Mouse (Mus musculus) heart, embryonic 14.5 days (tissue): ENCODE data around the gene Usp47. TPM values are rescaled to one million over a fixed set of nuclear protein-coding genes. Genes with fewer than 3 reads are reported as not detected.

Source experiments
- ATAC-seq: fragments of 200-750 bp; cut with Nextera tagmentation; 2 replicates; pipeline ENCODE4 v1.8.0; 2017; ENCODE audit warnings: low read depth, moderate TSS enrichment; ENCODE audit not compliant: insufficient number of reproducible peaks, insufficient read depth, low FRiP score
- H3K27ac ChIP-seq, 2 experiments: fragments of 200-500 bp in 1 of 2; fragments of 300-500 bp in 1 of 2; sonication (generic) in 1 of 2; replicated peaks in 1 of 2; 2 replicates each; pipeline ENCODE4 v1.5.1; 2012 to 2014; ENCODE audit warnings: low read depth in 2 of 2, low read length in 2 of 2, control low read depth in 1 of 2, mild to moderate bottlenecking in 1 of 2, mixed read lengths in 1 of 2; ENCODE audit not compliant: control insufficient read depth in 1 of 2, insufficient read depth in 1 of 2
- H3K27me3 ChIP-seq: fragments of 300-500 bp; sonication (generic); 2 replicates; pipeline ENCODE4 v1.6.1; 2014; ENCODE audit warnings: mild to moderate bottlenecking, low read length, control low read depth; ENCODE audit not compliant: control insufficient read depth, insufficient read depth
- H3K36me3 ChIP-seq: fragments of 300-500 bp; sonication (generic); 2 replicates; pipeline ENCODE4 v1.6.1; 2014; ENCODE audit warnings: mild to moderate bottlenecking, control low read depth, low read length, mixed read lengths; ENCODE audit not compliant: control insufficient read depth, insufficient read depth
- H3K4me1 ChIP-seq, 2 experiments: fragments of 200-500 bp in 1 of 2; fragments of 300-500 bp in 1 of 2; sonication (generic) in 1 of 2; 2 replicates each; pipeline ENCODE4 v1.6.1; 2012 to 2014; ENCODE audit warnings: low read length in 2 of 2, control low read depth in 1 of 2, mixed read lengths in 1 of 2; ENCODE audit not compliant: control insufficient read depth in 2 of 2, insufficient read depth in 2 of 2
- H3K4me2 ChIP-seq: fragments of 300-500 bp; sonication (generic); 2 replicates; pipeline ENCODE4 v1.6.1; 2014; ENCODE audit warnings: mild to moderate bottlenecking, low read length
- H3K4me3 ChIP-seq, 2 experiments: fragments of 200-500 bp in 1 of 2; fragments of 300-500 bp in 1 of 2; sonication (generic) in 1 of 2; 2 replicates each; pipeline ENCODE4 v1.5.1; 2012 to 2014; ENCODE audit warnings: low read length in 2 of 2, mild to moderate bottlenecking in 2 of 2, control low read depth in 1 of 2, low read depth in 1 of 2, moderate library complexity in 1 of 2; ENCODE audit not compliant: control insufficient read depth in 1 of 2, insufficient read depth in 1 of 2
- H3K9ac ChIP-seq: fragments of 300-500 bp; sonication (generic); 2 replicates; pipeline ENCODE4 v1.6.1; 2014; ENCODE audit warnings: mild to moderate bottlenecking, low read length
- H3K9me3 ChIP-seq: fragments of 300-500 bp; sonication (generic); 2 replicates; pipeline ENCODE4 v1.6.1; 2016; ENCODE audit warnings: low read length, control low read depth; ENCODE audit not compliant: control insufficient read depth
- whole genome bisulfite sequencing: fragments of 180-500 bp; shearing (Covaris S2); extraction: QIAGEN DNeasy Blood & Tissue Kit; methylation state at CpG from one replicate; pipeline ENCODE4 v1.1.7; 2014; 5-methylcytosine and 5-hydroxymethylcytosine counted together
- polyA plus RNA-seq: library from polyadenylated mRNA; unstranded; fragments of >200 nt; fragmentation: Nextera tagmentation; extraction: Ambion mirVana; gene quantifications from 2 replicates; pipeline ENCODE4 v1.2.1, GENCODE M21; 2014

Usp47 gene
- polyA plus RNA-seq, 1 experiment from 2014 or later: 77.7 TPM

DNA sequence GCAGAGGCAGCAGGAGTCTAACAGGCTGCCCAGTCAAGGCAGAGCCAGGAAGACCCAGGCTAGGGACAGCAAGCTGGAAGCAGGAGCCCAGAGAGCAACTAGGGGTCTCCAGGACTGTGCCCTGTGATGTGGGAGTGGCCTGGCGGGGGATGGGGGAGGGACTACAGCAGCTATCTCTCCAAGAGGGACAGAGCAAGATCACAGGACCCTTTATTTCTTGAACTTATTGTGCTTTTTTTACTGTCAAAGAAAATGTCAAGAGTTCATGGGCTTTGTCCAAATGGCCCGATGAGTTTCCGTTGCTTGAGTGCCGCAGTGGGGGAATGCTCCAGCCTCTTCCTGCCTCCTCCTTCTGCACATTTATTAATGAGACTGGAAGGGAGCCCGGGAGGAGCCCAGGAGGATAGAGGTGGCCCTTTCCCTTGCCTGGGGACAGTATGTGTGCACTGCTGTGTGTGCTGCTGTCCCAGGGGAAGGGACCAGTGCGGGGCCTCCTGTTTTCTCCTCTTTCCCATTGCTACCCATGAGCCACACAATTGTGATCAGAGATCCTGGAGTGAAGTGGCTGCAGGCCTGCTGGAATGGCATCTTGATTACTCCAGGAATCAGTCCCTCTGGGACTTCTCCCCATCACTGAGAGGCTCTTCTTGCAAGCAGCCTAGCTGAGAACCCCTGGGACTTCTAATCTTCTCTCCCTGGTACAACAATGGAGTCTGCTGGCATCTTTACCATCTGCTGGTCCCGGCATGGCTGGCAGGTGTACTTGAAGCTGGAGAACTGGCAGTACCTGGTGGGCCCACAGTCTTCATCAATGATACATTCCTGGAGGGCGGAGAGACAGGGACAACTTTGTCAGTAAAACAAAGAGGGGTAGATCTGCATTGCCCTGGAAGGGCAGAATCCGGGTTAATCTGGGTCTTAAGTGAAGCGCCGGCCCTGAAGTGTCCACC lies 97.8 kb downstream of the Usp47 start:
- no peak overlapping the region for H3K27ac ChIP-seq
- H3K9me3 ChIP-seq: no peaks in the 10 kb centered on the region
- H3K4me3 ChIP-seq: no peak overlapping the region
- WGBS: 69% methylated on average over 11 of the region's 11 CpGs
- H3K27me3 ChIP-seq: no peaks in the 10 kb centered on the region
- peaks cover 18% of the 10 kb centered on the region; the same call in 1 of the 2 replicates for H3K36me3 ChIP-seq
- H3K4me2 ChIP-seq: no peak overlapping the region
- no peak for ATAC-seq
- H3K4me1 ChIP-seq: peaks cover 18 to 28% of the 10 kb centered on the region in 2 experiments
- H3K9ac ChIP-seq: peak overlapping the region; percentile 17; the same call in 1 of the 2 replicates

GRCm38 (mm10) chr7:112121866-112122500 lies 98.7 kb downstream of the Usp47 start:
- Histone ChIP-seq H3K36me3 (peaks cover 18% of the 10 kb centered on the region; the same call in 1 of the 2 replicates), H3K9me3 (no peaks in the 10 kb centered on the region), H3K4me3 (no peak overlapping the region), H3K9ac (no peak overlapping the region), H3K4me2 (no peak overlapping the region), H3K27ac (0 out of 4 replicates have a peak overlapping the region, but pooled peaks of 1 of the 2 experiments have one; percentile 8), H3K4me1 (peaks cover 26 to 34% of the 10 kb centered on the region in 2 experiments), H3K27me3 (no peaks in the 10 kb centered on the region)
- 59% methylated on average over 11 of the region's 11 CpGs for WGBS
- ATAC-seq: no peak

DNA sequence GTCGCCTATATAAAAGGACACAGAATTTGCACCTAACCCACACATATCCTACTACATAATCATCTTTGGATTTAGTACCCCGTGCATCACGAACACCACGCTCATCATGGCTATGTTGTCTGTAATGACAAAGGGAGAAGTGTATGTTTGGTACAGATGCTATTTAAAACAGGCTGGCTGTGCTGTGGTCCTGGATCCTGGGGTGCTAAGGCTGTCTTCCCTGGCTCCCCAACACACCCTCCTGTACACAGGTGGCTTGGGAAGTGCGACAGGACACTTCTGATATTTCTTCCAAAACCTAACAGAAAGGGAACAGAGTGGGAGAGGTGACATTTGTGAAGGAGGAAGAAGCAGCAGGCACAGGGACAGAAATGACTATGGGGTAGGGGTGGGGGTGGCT lies 100.3 kb downstream of the Usp47 start:
- ATAC-seq: no peak
- WGBS: 91% methylated on average over 5 of the region's 5 CpGs
- Histone ChIP-seq H3K4me1 (peaks cover 41 to 47% of the 10 kb centered on the region in 2 experiments), H3K9me3 (no peaks in the 10 kb centered on the region), H3K4me3 (no peak overlapping the region), H3K27ac (no peak overlapping the region), H3K36me3 (peaks cover 11% of the 10 kb centered on the region; the same call in 1 of the 2 replicates), H3K4me2 (no peak overlapping the region), H3K27me3 (no peaks in the 10 kb centered on the region), H3K9ac (no peak overlapping the region)

DNA sequence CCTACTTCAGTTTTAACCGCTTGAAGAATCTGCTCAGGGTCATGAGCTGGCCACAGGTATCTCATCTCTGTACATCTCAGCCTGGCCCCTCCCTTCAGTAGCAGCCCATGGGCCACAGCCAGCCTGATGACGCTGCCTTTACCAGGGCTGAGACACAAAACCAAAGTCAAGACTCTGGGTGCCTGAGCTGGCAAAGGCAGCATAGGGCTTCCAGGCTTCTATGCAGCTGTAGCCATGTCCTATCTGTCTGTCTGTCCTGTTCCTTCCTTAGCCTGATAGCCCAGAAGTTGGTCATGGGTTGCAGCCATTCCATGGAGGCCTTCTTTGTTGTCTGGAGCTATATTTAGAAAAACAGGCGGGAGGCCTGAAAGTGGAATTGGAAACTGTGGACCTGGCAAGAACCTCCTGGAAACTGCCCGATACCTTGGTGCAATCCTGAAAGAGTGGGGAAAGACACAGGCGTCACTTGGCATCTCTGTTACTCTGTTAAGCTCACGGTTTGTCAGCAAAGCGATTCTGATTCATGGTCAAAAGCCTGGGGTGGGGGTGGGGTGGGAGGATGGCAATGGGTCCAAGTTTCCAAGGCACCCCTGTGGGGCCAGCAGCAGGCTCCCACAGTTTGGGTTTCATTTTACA lies 102.4 kb downstream of the Usp47 start:
- H3K4me3 ChIP-seq: no peak overlapping the region
- H3K9ac ChIP-seq: no peak overlapping the region
- peaks cover 61 to 64% of the 10 kb centered on the region in 2 experiments for H3K4me1 ChIP-seq
- H3K27ac ChIP-seq: peak overlapping the region; percentile 81 to 87
- WGBS: 51% methylated on average over 7 of the region's 7 CpGs
- no peaks in the 10 kb centered on the region for H3K27me3 ChIP-seq
- no peaks in the 10 kb centered on the region for H3K9me3 ChIP-seq
- H3K4me2 ChIP-seq: no peak overlapping the region
- no peak for ATAC-seq
- peaks cover under 1% of the 10 kb centered on the region; the same call in 1 of the 2 replicates for H3K36me3 ChIP-seq

DNA sequence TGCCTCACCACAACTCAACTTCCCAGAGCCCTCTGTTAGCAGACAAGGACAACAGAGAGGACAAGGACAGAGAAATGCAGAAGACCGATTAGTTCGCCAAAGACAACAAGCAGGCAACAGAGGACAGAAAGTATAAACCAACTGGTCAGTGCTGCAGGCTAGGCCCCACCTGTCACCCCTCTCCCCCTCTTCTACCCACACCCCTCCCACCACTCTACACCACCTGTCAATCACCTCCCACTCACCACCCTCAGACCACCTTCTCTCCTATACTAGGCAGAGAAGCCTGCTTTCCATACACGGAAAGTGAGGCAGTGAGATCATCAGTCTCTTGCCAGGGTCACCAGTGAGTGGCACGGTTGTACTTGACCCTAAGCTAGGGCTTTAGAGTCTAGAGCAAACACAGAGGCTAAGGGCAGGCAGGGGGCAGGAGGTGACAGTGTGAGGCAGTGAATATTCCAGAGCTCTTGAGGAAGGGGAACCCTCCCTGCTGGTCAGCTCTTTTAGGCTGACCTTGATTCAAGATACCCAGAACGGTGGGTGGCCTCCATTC lies 103.9 kb downstream of the Usp47 start:
- Histone ChIP-seq H3K27ac (peak overlapping the region; percentile 20 to 46), H3K4me3 (no peak overlapping the region), H3K4me1 (peaks cover 54 to 57% of the 10 kb centered on the region in 2 experiments), H3K27me3 (no peaks in the 10 kb centered on the region), H3K9ac (no peak overlapping the region), H3K4me2 (no peak overlapping the region), H3K36me3 (no peaks in the 10 kb centered on the region), H3K9me3 (no peaks in the 10 kb centered on the region)
- 41% methylated on average over 5 of the region's 5 CpGs for WGBS
- no peak for ATAC-seq

GRCm38 (mm10) chr7:112127954-112128353 lies 104.7 kb downstream of the Usp47 start:
- H3K9me3 ChIP-seq: no peaks in the 10 kb centered on the region
- no peak for ATAC-seq

DNA sequence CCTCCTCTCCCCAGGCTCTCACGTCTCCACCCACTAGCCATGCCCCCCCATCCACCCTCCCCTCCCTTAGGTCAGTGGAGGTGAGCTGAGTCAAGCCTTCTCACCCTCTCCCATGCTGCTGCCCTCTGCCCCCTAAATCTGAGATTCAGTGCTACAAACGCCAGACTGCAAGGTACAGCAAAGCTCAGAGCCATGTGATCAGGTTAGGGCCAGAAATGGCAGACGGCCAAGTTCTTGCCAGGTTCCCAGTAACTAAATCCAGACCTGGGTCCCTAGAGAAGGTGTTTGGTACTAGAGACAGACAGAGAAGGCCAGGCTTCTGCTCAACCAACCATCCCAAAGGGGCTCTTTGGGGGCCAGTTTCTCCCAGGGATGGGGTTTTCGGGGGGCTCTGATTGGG lies 105.5 kb downstream of the Usp47 start:
- Histone ChIP-seq H3K27ac (peak overlapping the region in 1 of 2 experiments; percentile 68; a peak in 2 of 4 replicates), H3K27me3 (no peaks in the 10 kb centered on the region), H3K4me1 (peaks cover 48 to 54% of the 10 kb centered on the region in 2 experiments), H3K9ac (no peak overlapping the region), H3K4me2 (no peak overlapping the region), H3K36me3 (0 out of 2 replicates have a peak, but pooled peaks cover 6% of the 10 kb centered on the region), H3K4me3 (no peak overlapping the region), H3K9me3 (no peaks in the 10 kb centered on the region)
- 42% methylated on average over 4 of the region's 4 CpGs for WGBS
- peak; percentile 40; the same call in 1 of the 2 replicates for ATAC-seq

More at GRCm38 (mm10) chr7:112127954-112128353, 104.7 kb downstream of the Usp47 start:
- peaks cover 51 to 54% of the 10 kb centered on the region in 2 experiments for H3K4me1 ChIP-seq
- 0 out of 2 replicates have a peak, but pooled peaks cover 3% of the 10 kb centered on the region for H3K36me3 ChIP-seq
- WGBS: 69% methylated on average over 4 of the region's 4 CpGs
- peak overlapping the region; percentile 38 to 68; a peak in 3 of 4 replicates for H3K27ac ChIP-seq
- no peaks in the 10 kb centered on the region for H3K27me3 ChIP-seq
- no peak overlapping the region for H3K4me2 ChIP-seq
- no peak overlapping the region for H3K9ac ChIP-seq
- H3K4me3 ChIP-seq: no peak overlapping the region
